Comparison of ENCODE assay signal across 26 mouse cellular contexts in the genomic region with DNA sequence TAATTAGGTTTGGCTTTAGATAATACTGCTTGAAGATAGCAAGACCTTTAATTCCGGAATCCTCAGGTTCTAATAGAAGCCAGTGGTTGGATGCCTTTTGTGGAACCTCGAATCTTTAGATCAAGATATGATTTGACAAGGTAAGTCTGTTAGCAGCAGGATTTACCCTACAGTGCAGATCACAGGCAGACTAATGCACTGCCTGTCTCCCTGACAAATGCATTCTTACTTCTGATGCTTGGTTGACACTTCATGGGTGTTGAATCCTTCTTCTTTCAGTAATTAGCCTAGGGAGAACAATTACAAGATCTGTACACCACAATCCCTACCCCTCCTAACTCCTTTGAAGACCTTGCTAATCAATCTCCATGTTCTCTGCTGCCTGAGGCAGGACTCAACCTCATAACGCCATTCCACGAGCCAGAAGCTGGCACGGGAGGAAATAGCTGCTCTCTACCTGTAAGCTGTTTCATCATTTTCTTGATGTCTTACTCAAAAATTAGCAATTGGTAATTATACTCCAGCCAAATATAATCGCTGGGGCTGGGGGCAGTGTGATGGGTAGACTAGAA.
DNase-seq lines count a peak whose midpoint lies in the region; ATAC-seq and TF ChIP-seq lines count a peak whose summit lies in the region.
"Had no signal": no experiment of that assay in that cellular context is flagged by ENCODE, and none has a peak within 500 bp of the region (broad histone marks: within the 10 kb centered on the region; RNA-seq: fewer than 3 reads in every experiment).

No protein-coding gene starts in this region.

- in situ Hi-C loops in CH12.LX (cut with MboI; ENCODE audit: low pct_ligation_motif_present, low pct_unique_long_range_greater_than_20kb, low sequenced_read_pairs), result no loop called here

- no peaks in the 10 kb centered on the region for H3K79me2 ChIP-seq in CH12.LX (replicated peaks; ENCODE audit: control insufficient read depth, extremely low read depth, insufficient read depth, poor library complexity, severe bottlenecking)

- TF ChIP-seq POLR2A in CH12.LX (IDR thresholded peaks at IDR 0.05; ENCODE audit: low read depth, low read length), result no peak

- no peak for TF ChIP-seq EP300 in CH12.LX (IDR thresholded peaks at IDR 0.05; ENCODE audit: low read length)

- no peak for TF ChIP-seq RAD21 in CH12.LX (IDR thresholded peaks at IDR 0.05; ENCODE audit: low read depth, low read length)

- intact Hi-C loops in left cerebral cortex, postnatal 14 days (cut with DNase I), result no loop called here

- no peaks in the 10 kb centered on the region for H3K9me3 ChIP-seq in forebrain, postnatal 0 days (ENCODE audit: low read length)
- no peaks in the 10 kb centered on the region for H3K9me3 ChIP-seq in forebrain, embryonic 15.5 days
- no peaks in the 10 kb centered on the region for H3K9me3 ChIP-seq in midbrain, embryonic 15.5 days
- H3K9me3 ChIP-seq in midbrain, embryonic 10.5 days (replicated peaks), result no peaks in the 10 kb centered on the region
- H3K9me3 ChIP-seq in CH12.LX (replicated peaks; ENCODE audit: low read length), result no peaks in the 10 kb centered on the region
- H3K9me3 ChIP-seq: embryonic facial prominence, embryonic 12.5 days; embryonic facial prominence, embryonic 15.5 days; heart, embryonic 10.5 days; heart, embryonic 13.5 days had no signal

- dilution Hi-C loops in CH12.LX (cut with MboI; ENCODE audit: extremely low pct_ligation_motif_present, extremely low pct_unique_long_range_greater_than_20kb, low sequenced_read_pairs), result no loop called here

- no peaks in the 10 kb centered on the region for H3K36me3 ChIP-seq in forebrain, postnatal 0 days (ENCODE audit: insufficient read depth)
- no peaks in the 10 kb centered on the region for H3K36me3 ChIP-seq in forebrain, embryonic 15.5 days
- H3K36me3 ChIP-seq in midbrain, embryonic 15.5 days (replicated peaks), result no peaks in the 10 kb centered on the region
- no peaks in the 10 kb centered on the region for H3K36me3 ChIP-seq in midbrain, embryonic 10.5 days
- no peaks in the 10 kb centered on the region for H3K36me3 ChIP-seq in CH12.LX (replicated peaks in 1 of 2; ENCODE audit: control insufficient read depth in 1 of 2, insufficient read depth in 1 of 2, low read length in 1 of 2)
- H3K36me3 ChIP-seq: embryonic facial prominence, embryonic 12.5 days; embryonic facial prominence, embryonic 15.5 days; heart, embryonic 10.5 days; heart, embryonic 13.5 days had no signal

- H3K4me1 ChIP-seq in forebrain, postnatal 0 days (ENCODE audit: insufficient read depth), result no peaks in the 10 kb centered on the region; the same call in 1 of the 2 replicates
- peaks cover 7% of the 10 kb centered on the region; the same call in 1 of the 2 replicates for H3K4me1 ChIP-seq in forebrain, embryonic 15.5 days
- no peaks in the 10 kb centered on the region for H3K4me1 ChIP-seq in midbrain, embryonic 15.5 days
- H3K4me1 ChIP-seq in midbrain, embryonic 10.5 days, result peaks cover 10% of the 10 kb centered on the region
- H3K4me1 ChIP-seq in CH12.LX (ENCODE audit: control insufficient read depth in 1 of 2, insufficient read depth in 2 of 2), result peaks cover 3 to 29% of the 10 kb centered on the region in 2 experiments; a peak in 3 of 4 replicates
- H3K4me1 ChIP-seq: embryonic facial prominence, embryonic 12.5 days; embryonic facial prominence, embryonic 15.5 days; heart, embryonic 10.5 days; heart, embryonic 13.5 days had no signal

- no peaks in the 10 kb centered on the region for H3K27me3 ChIP-seq in forebrain, postnatal 0 days (ENCODE audit: insufficient read depth, low read length)
- H3K27me3 ChIP-seq in forebrain, embryonic 15.5 days, result no peaks in the 10 kb centered on the region
- H3K27me3 ChIP-seq in midbrain, embryonic 15.5 days (replicated peaks), result no peaks in the 10 kb centered on the region
- H3K27me3 ChIP-seq in midbrain, embryonic 10.5 days (ENCODE audit: low read depth, poor library complexity, severe bottlenecking), result no peaks in the 10 kb centered on the region
- no peaks in the 10 kb centered on the region for H3K27me3 ChIP-seq in CH12.LX (replicated peaks)
- H3K27me3 ChIP-seq: embryonic facial prominence, embryonic 12.5 days; embryonic facial prominence, embryonic 15.5 days; heart, embryonic 13.5 days had no signal

- peak; percentile 51; the same call in 1 of the 2 replicates for ATAC-seq in forebrain, postnatal 0 days
- ATAC-seq in forebrain, embryonic 15.5 days (replicated peaks), result no peak
- peak; percentile 71 for ATAC-seq in midbrain, embryonic 15.5 days (replicated peaks)
- ATAC-seq: activated CD4-positive, CD25-positive, alpha-beta regulatory T cell, adult 4 months; CD4-positive, CD25-positive, alpha-beta regulatory T cell, adult 4 months; hindbrain, postnatal 0 days; inflammation-experienced regulatory T-cells, adult 6 months had no signal

- no peak overlapping the region for H3K27ac ChIP-seq in forebrain, postnatal 0 days (ENCODE audit: low read depth, low read length)
- no peak overlapping the region for H3K27ac ChIP-seq in forebrain, embryonic 15.5 days (replicated peaks)
- no peak overlapping the region for H3K27ac ChIP-seq in midbrain, embryonic 15.5 days
- no peak overlapping the region for H3K27ac ChIP-seq in midbrain, embryonic 10.5 days (replicated peaks)
- peak overlapping the region; percentile 28; the same call in 1 of the 2 replicates for H3K27ac ChIP-seq in CH12.LX (ENCODE audit: insufficient read depth, low read depth)
- H3K27ac ChIP-seq: embryonic facial prominence, embryonic 12.5 days; embryonic facial prominence, embryonic 15.5 days; heart, embryonic 10.5 days; heart, embryonic 13.5 days; hindbrain, embryonic 14.5 days; hindbrain, postnatal 0 days had no signal

- TF ChIP-seq CTCF in forebrain, postnatal 0 days (IDR thresholded peaks at IDR 0.05; ENCODE audit: low read depth), result no peak
- no peak for TF ChIP-seq CTCF in CH12.LX (conservative IDR thresholded peaks at IDR 0.05 in 1 of 2, IDR thresholded peaks at IDR 0.05 in 1 of 2; ENCODE audit: low read depth in 2 of 2, low read length in 2 of 2)

- no peak overlapping the region for H3K4me3 ChIP-seq in forebrain, postnatal 0 days (ENCODE audit: low read depth, low read length)
- H3K4me3 ChIP-seq in forebrain, embryonic 15.5 days, result no peak overlapping the region
- H3K4me3 ChIP-seq in midbrain, embryonic 15.5 days, result no peak overlapping the region
- H3K4me3 ChIP-seq in midbrain, embryonic 10.5 days, result no peak overlapping the region
- peak overlapping the region; percentile 43 to 46 (median 44) for H3K4me3 ChIP-seq in CH12.LX (replicated peaks in 1 of 3; ENCODE audit: low read depth in 2 of 3, low read length in 2 of 3, poor library complexity in 1 of 3)
- H3K4me3 ChIP-seq: embryonic facial prominence, embryonic 12.5 days; embryonic facial prominence, embryonic 15.5 days; heart, embryonic 10.5 days; heart, embryonic 13.5 days had no signal

- 53% methylated on average over 6 of the region's 6 CpGs for WGBS in forebrain, postnatal 0 days
- WGBS in forebrain, embryonic 15.5 days, result 53% methylated on average over 6 of the region's 6 CpGs
- WGBS in midbrain, embryonic 15.5 days, result 65% methylated on average over 6 of the region's 6 CpGs
- WGBS in midbrain, embryonic 10.5 days, result 80% methylated on average over 6 of the region's 6 CpGs

- no peak overlapping the region for H3K4me2 ChIP-seq in forebrain, postnatal 0 days (ENCODE audit: low read depth)
- no peak overlapping the region for H3K4me2 ChIP-seq in forebrain, embryonic 15.5 days (replicated peaks)
- H3K4me2 ChIP-seq in midbrain, embryonic 15.5 days, result no peak overlapping the region
- peak overlapping the region; percentile 98 for H3K4me2 ChIP-seq in CH12.LX (ENCODE audit: insufficient read depth, low read depth, poor library complexity, severe bottlenecking)
- H3K4me2 ChIP-seq: embryonic facial prominence, embryonic 12.5 days; embryonic facial prominence, embryonic 15.5 days; heart, embryonic 13.5 days; hindbrain, embryonic 14.5 days had no signal

- H3K9ac ChIP-seq in forebrain, postnatal 0 days, result no peak overlapping the region
- H3K9ac ChIP-seq in forebrain, embryonic 15.5 days (replicated peaks), result no peak overlapping the region
- no peak overlapping the region for H3K9ac ChIP-seq in midbrain, embryonic 15.5 days
- H3K9ac ChIP-seq in CH12.LX (ENCODE audit: insufficient read depth, low read depth), result peak overlapping the region; percentile 65
- H3K9ac ChIP-seq: embryonic facial prominence, embryonic 12.5 days; embryonic facial prominence, embryonic 15.5 days; heart, embryonic 13.5 days; hindbrain, embryonic 14.5 days had no signal

- peak; percentile 10 for DNase-seq in forebrain, postnatal 0 days
- no peak for DNase-seq in midbrain, embryonic 10.5 days (ENCODE audit: low spot score)
- no peak for DNase-seq in CH12.LX (ENCODE audit: extremely low read depth)
- no peak for DNase-seq in c-Kit-positive CD71-positive TER-119-positive erythroid progenitor cells, embryonic 14.5 days (ENCODE audit: low spot score)
- no peak for DNase-seq in left cerebral cortex, postnatal 14 days (ENCODE audit: low spot score in 2 of 2)
- DNase-seq: adrenal gland, adult 8-10 months; adrenal gland, postnatal 25 days; cerebellum, adult 11 months; cerebellum, adult 2 months; cerebellum, adult 9-11 months; cerebellum, postnatal 25 days; gastrocnemius, postnatal 25 days; heart, adult 18-20 months; heart, postnatal 14 days; heart, postnatal 4 days had no signal

TF ChIP-seq in CH12.LX, 34 proteins besides CTCF, POLR2A, EP300 and RAD21 (continues in another document):
- TF ChIP-seq ELF1 (IDR thresholded peaks at IDR 0.05; ENCODE audit: low read depth, low read length) (no peak), MAZ (IDR thresholded peaks at IDR 0.05; ENCODE audit: low read depth, low read length) (no peak), BHLHE40 (IDR thresholded peaks at IDR 0.05; ENCODE audit: low read depth, low read length) (no peak; the same call in 1 of the 2 replicates), JUND (conservative IDR thresholded peaks at IDR 0.05; ENCODE audit: low read depth, low read length) (no peak), POLR2AphosphoS2 (IDR thresholded peaks at IDR 0.05; ENCODE audit: low read depth, low read length) (no peak), ZNF384 (IDR thresholded peaks at IDR 0.05; ENCODE audit: low read depth, low read length) (no peak), USF2 (conservative IDR thresholded peaks at IDR 0.05; ENCODE audit: low read depth, low read length) (no peak), NELFE (IDR thresholded peaks at IDR 0.05; ENCODE audit: low read depth, low read length) (no peak), SIN3A (IDR thresholded peaks at IDR 0.05; ENCODE audit: low read length) (no peak), MAX (IDR thresholded peaks at IDR 0.05; ENCODE audit: low read length) (no peak), RCOR1 (conservative IDR thresholded peaks at IDR 0.05; ENCODE audit: low read depth, low read length) (no peak), ZKSCAN1 (IDR thresholded peaks at IDR 0.05; ENCODE audit: borderline replicate concordance, low read depth, low read length) (no peak), MYC (IDR thresholded peaks at IDR 0.05; ENCODE audit: low read depth, low read length) (no peak), ZMIZ1 (IDR thresholded peaks at IDR 0.05; ENCODE audit: low read depth, low read length) (no peak), JUN (IDR thresholded peaks at IDR 0.05; ENCODE audit: insufficient read depth, low read depth, low read length) (no peak), ZC3H11A (IDR thresholded peaks at IDR 0.05; ENCODE audit: low read depth, low read length) (no peak)

Comparison
In these comparisons a context has a peak if more than half of its experiments do, and no peak if none do; other contexts are left out.
1. H3K4me3 ChIP-seq: peak in CH12.LX (3 of 3); none in forebrain, postnatal 0 days (single experiment), forebrain, embryonic 15.5 days (single experiment), midbrain, embryonic 15.5 days (single experiment) and midbrain, embryonic 10.5 days (single experiment).